19 mouse cellular contexts compared by ENCODE assay signal in the genomic region with DNA sequence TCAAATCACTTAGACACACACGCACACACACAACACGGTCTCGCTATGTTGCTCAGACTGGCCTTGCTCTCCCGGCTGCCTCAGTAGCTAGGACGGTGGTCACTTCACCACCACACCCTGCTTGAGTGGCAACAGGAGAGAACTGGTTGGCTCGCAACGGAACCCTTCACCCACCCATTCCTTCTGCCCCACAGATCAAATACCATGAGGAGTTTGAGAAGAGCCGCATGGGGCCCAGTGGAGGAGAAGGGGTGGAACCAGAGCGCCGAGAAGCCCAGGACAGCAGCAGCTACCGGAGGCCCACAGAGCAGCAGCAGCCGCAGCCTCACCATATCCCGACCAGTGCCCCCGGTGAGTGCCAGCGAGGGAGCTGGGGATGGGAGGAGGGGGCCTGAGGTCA. TPM values are rescaled to one million over a fixed set of nuclear protein-coding genes. Genes with fewer than 3 reads are reported as not detected.
DNase-seq lines count a peak whose midpoint lies in the region; ATAC-seq and TF ChIP-seq lines count a peak whose summit lies in the region.
"Had no signal": no experiment of that assay in that cellular context is flagged by ENCODE, and none has a peak within 500 bp of the region (broad histone marks: within the 10 kb centered on the region; RNA-seq: fewer than 3 reads in every experiment).

No protein-coding gene starts in this region.

- no peak overlapping the region for H3K9ac ChIP-seq in lung, postnatal 0 days (replicated peaks; ENCODE audit: low read depth)
- H3K9ac ChIP-seq: embryonic facial prominence, embryonic 12.5 days; forebrain, embryonic 15.5 days; heart, embryonic 13.5 days; hindbrain, embryonic 12.5 days had no signal

- no peaks in the 10 kb centered on the region for H3K9me3 ChIP-seq in lung, postnatal 0 days (ENCODE audit: low read length)
- H3K9me3 ChIP-seq: embryonic facial prominence, embryonic 12.5 days; forebrain, embryonic 15.5 days; heart, embryonic 13.5 days; hindbrain, embryonic 12.5 days had no signal

- H3K27ac ChIP-seq in lung, postnatal 0 days (ENCODE audit: low read length), result no peak overlapping the region
- H3K27ac ChIP-seq: embryonic facial prominence, embryonic 12.5 days; forebrain, embryonic 15.5 days; heart, embryonic 13.5 days; hindbrain, embryonic 12.5 days; hindbrain, postnatal 0 days had no signal

- H3K4me2 ChIP-seq in lung, postnatal 0 days (replicated peaks; ENCODE audit: low read depth, low read length), result no peak overlapping the region
- H3K4me2 ChIP-seq: embryonic facial prominence, embryonic 12.5 days; forebrain, embryonic 15.5 days; heart, embryonic 13.5 days; hindbrain, embryonic 12.5 days had no signal

- H3K36me3 ChIP-seq in lung, postnatal 0 days (ENCODE audit: insufficient read depth, low read length), result peaks cover 24% of the 10 kb centered on the region

- ATAC-seq in lung, postnatal 0 days, result peak; percentile 57
- ATAC-seq: activated CD4-positive, CD25-positive, alpha-beta regulatory T cell, adult 4 months; forebrain, embryonic 15.5 days; hindbrain, postnatal 0 days; Patski had no signal

- no peaks in the 10 kb centered on the region for H3K27me3 ChIP-seq in lung, postnatal 0 days (replicated peaks; ENCODE audit: insufficient read depth, low read length)
- H3K27me3 ChIP-seq: embryonic facial prominence, embryonic 12.5 days; forebrain, embryonic 15.5 days; heart, embryonic 13.5 days; hindbrain, embryonic 12.5 days; Patski had no signal

- no peak for TF ChIP-seq EP300 in lung, postnatal 0 days (IDR thresholded peaks at IDR 0.05)

- H3K4me3 ChIP-seq in lung, postnatal 0 days (ENCODE audit: low read depth, low read length), result no peak overlapping the region
- H3K4me3 ChIP-seq: embryonic facial prominence, embryonic 12.5 days; forebrain, embryonic 15.5 days; heart, embryonic 13.5 days; hindbrain, embryonic 12.5 days had no signal

- TF ChIP-seq CTCF in lung, postnatal 0 days (IDR thresholded peaks at IDR 0.05), result no peak

- 55% methylated on average over 15 of the region's 15 CpGs for WGBS in lung, postnatal 0 days

- DNase-seq in cerebellum, adult 11-12 months, result peak; percentile 9
- no peak for DNase-seq in cerebellum, postnatal 14 days
- DNase-seq in heart, adult 11 months, result peak; percentile 89
- no peak for DNase-seq in heart, adult 18-20 months
- peak; percentile 64 for DNase-seq in lung, postnatal 0 days (ENCODE audit: low spot score)
- no peak for DNase-seq in lung, postnatal 4 days
- DNase-seq in thymus, postnatal 36 days, result no peak
- DNase-seq: adrenal gland, postnatal 14 days; heart, postnatal 36 days had no signal

- H3K4me1 ChIP-seq in lung, postnatal 0 days (ENCODE audit: insufficient read depth, low read depth, low read length), result no peaks in the 10 kb centered on the region; the same call in none of the 2 replicates
- H3K4me1 ChIP-seq: embryonic facial prominence, embryonic 12.5 days; forebrain, embryonic 15.5 days; hindbrain, embryonic 12.5 days had no signal

RNA-seq across cellular contexts. Expression of a gene that starts 7.2 kb away (rescaled TPM):
- under 1 TPM; 0.51 to 0.55 TPM for total RNA-seq in heart, adult 18-20 months (2021)
- 1.3 and 1.5 TPM in 2 replicates for polyA plus RNA-seq in lung, postnatal 0 days (2015; fragmentation: Nextera tagmentation; extraction: Ambion mirVana)

RNA-seq across cellular contexts. Expression of a gene that starts 34.6 kb away (rescaled TPM):
- total RNA-seq in heart, adult 18-20 months (2021), result 10 to 100 TPM; 34.9 to 36.6 TPM
- 96.4 and 107 TPM in 2 replicates for polyA plus RNA-seq in lung, postnatal 0 days (2015; fragmentation: Nextera tagmentation; extraction: Ambion mirVana)

RNA-seq across cellular contexts. Expression of a gene that starts 50.6 kb away (rescaled TPM):
- under 1 TPM; 0.35 to 0.75 TPM for total RNA-seq in heart, adult 18-20 months (2021)
- polyA plus RNA-seq in lung, postnatal 0 days (2015; fragmentation: Nextera tagmentation; extraction: Ambion mirVana), result 0.08 and 0.29 TPM in 2 replicates

RNA-seq across cellular contexts. Expression of a gene that starts 51.1 kb away (rescaled TPM):
- total RNA-seq in heart, adult 18-20 months (2021), result 100 to 1,000 TPM; 505 to 584 TPM
- 464 and 478 TPM in 2 replicates for polyA plus RNA-seq in lung, postnatal 0 days (2015; fragmentation: Nextera tagmentation; extraction: Ambion mirVana)

RNA-seq across cellular contexts. Expression of a gene that starts 57.6 kb away (rescaled TPM):
- not detected for total RNA-seq in heart, adult 18-20 months (2021)
- polyA plus RNA-seq in lung, postnatal 0 days (2015; fragmentation: Nextera tagmentation; extraction: Ambion mirVana), result not detected in 2 replicates
- total RNA-seq: adrenal gland, adult 18-20 months; adrenal gland, postnatal 14 days; gastrocnemius, adult 8-10 months; heart, postnatal 36 days; hindbrain, postnatal 0 days had no signal
- polyA plus RNA-seq: embryonic facial prominence, embryonic 12.5 days; heart, embryonic 13.5 days; heart, postnatal 0 days; hindbrain, postnatal 0 days had no signal

Comparison
In these comparisons a context has a peak if more than half of its experiments do, and no peak if none do; other contexts are left out.
1. DNase-seq: peak in cerebellum, adult 11-12 months (single experiment), heart, adult 11 months (single experiment) and lung, postnatal 0 days (single experiment); none in cerebellum, postnatal 14 days (0 of 2), heart, adult 18-20 months (0 of 2), lung, postnatal 4 days (0 of 2) and thymus, postnatal 36 days (0 of 2).